Mouse (Mus musculus) neural tube, embryonic 14.5 days (tissue): Measurements from ENCODE around the gene Dst. TPM values are rescaled to one million over a fixed set of nuclear protein-coding genes. Genes with fewer than 3 reads are reported as not detected.

ENCODE experiments used
- ATAC-seq: fragments of 200-750 bp; cut with Nextera tagmentation; 2 replicates; pipeline ENCODE4 v1.8.0; 2017; ENCODE audit warnings: low read depth, mild to moderate bottlenecking, moderate TSS enrichment, moderate library complexity
- H3K27ac ChIP-seq: fragments of 300-500 bp; sonication (generic); 2 replicates; pipeline ENCODE4 v1.5.1; 2014; ENCODE audit warnings: low read depth, mild to moderate bottlenecking, control low read depth, low read length, moderate library complexity, mixed read lengths
- H3K27me3 ChIP-seq: fragments of 300-500 bp; sonication (generic); 2 replicates; pipeline ENCODE4 v1.6.1; 2014; ENCODE audit warnings: low read length; ENCODE audit not compliant: control insufficient read depth, insufficient read depth
- H3K36me3 ChIP-seq: fragments of 300-500 bp; sonication (generic); 2 replicates; pipeline ENCODE4 v1.6.1; 2014; ENCODE audit warnings: low read length, mixed read lengths; ENCODE audit not compliant: control insufficient read depth, insufficient read depth
- H3K4me1 ChIP-seq: fragments of 300-500 bp; sonication (generic); 2 replicates; pipeline ENCODE4 v1.6.1; 2014; ENCODE audit warnings: low read length; ENCODE audit not compliant: control insufficient read depth, insufficient read depth
- H3K4me2 ChIP-seq: fragments of 300-500 bp; sonication (generic); 2 replicates; pipeline ENCODE4 v1.6.1; 2014; ENCODE audit warnings: mild to moderate bottlenecking, low read depth, low read length, control low read depth
- H3K4me3 ChIP-seq: fragments of 300-500 bp; sonication (generic); 2 replicates; pipeline ENCODE4 v1.5.1; 2014; ENCODE audit warnings: low read depth, low read length, control low read depth, mixed read lengths
- H3K9ac ChIP-seq: fragments of 300-500 bp; sonication (generic); replicated peaks from 2 replicates; pipeline ENCODE4 v1.6.1; 2014; ENCODE audit warnings: low read depth, mild to moderate bottlenecking, control low read depth, low read length, mixed read lengths
- H3K9me3 ChIP-seq: fragments of 300-500 bp; sonication (generic); 2 replicates; pipeline ENCODE4 v1.6.1; 2016; ENCODE audit warnings: low read length; ENCODE audit not compliant: control insufficient read depth
- WGBS: fragments of 180-500 bp; shearing (Covaris S2); extraction: QIAGEN DNeasy Blood & Tissue Kit; methylation state at CpG from one replicate; pipeline ENCODE4 v1.1.7; 2014; 5-methylcytosine and 5-hydroxymethylcytosine counted together
- polyA plus RNA-seq: library from polyadenylated mRNA; unstranded; fragments of >200 nt; fragmentation: Nextera tagmentation; extraction: Ambion mirVana; gene quantifications from 2 replicates; pipeline ENCODE4 v1.2.1, GENCODE M21; 2014

Gene Dst
- polyA plus RNA-seq, 1 experiment from 2014 or later = 66.8 TPM

DNA sequence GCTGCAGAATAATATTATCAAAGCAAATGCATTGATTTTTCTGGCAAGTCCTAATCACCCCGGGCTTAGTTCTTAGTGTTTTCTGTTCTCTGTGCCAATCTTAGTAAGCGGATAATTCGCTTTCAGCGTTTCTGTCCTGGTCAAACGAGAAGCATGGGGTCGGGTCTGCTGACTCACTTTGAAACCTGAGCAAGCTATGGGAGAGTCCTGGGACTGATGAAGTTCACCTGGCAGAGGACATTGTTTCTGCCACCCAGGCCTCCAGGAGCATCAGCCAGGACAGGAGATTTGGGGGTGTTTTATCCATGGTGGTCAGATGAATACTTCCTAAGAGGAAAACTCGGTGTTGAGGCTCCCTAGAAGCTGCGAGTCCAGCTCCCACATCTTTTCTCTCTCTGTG, 3.6 kb downstream of the Dst start:
- ATAC-seq = no peak
- Histone ChIP-seq H3K36me3 (no peaks in the 10 kb centered on the region), H3K4me1 (peaks cover 9% of the 10 kb centered on the region; the same call in 1 of the 2 replicates), H3K27ac (no peak overlapping the region), H3K4me2 (no peak overlapping the region), H3K27me3 (no peaks in the 10 kb centered on the region), H3K4me3 (no peak overlapping the region), H3K9ac (no peak overlapping the region), H3K9me3 (no peaks in the 10 kb centered on the region)
- WGBS = 86% methylated on average over 8 of the region's 8 CpGs

DNA sequence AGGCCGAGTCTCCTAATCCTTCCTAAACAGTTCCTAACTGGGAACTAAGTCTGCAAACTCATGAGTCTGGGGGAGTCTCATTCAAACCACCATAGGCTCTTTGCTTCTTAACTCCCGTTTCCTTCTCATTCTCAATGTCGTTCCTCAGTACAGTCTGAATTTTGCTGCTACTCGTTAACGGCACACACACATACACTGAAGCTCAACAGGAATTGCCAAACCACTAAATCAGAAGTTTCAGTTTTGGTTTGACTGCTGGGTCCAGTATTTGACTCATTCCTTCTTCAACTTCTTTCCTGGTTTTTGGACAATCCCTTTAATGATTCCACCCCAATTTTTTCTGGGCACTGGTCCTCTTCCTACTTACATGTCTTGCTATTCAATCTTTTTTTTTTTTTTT, 8.5 kb downstream of the Dst start:
- no peaks in the 10 kb centered on the region for H3K4me1 ChIP-seq
- WGBS = 99% methylated on average over 5 of the region's 5 CpGs
- no peaks in the 10 kb centered on the region for H3K27me3 ChIP-seq
- no peak overlapping the region for H3K4me3 ChIP-seq
- no peak overlapping the region for H3K9ac ChIP-seq
- H3K9me3 ChIP-seq = no peaks in the 10 kb centered on the region
- H3K27ac ChIP-seq = no peak overlapping the region
- H3K36me3 ChIP-seq = no peaks in the 10 kb centered on the region
- no peak overlapping the region for H3K4me2 ChIP-seq
- no peak for ATAC-seq

DNA sequence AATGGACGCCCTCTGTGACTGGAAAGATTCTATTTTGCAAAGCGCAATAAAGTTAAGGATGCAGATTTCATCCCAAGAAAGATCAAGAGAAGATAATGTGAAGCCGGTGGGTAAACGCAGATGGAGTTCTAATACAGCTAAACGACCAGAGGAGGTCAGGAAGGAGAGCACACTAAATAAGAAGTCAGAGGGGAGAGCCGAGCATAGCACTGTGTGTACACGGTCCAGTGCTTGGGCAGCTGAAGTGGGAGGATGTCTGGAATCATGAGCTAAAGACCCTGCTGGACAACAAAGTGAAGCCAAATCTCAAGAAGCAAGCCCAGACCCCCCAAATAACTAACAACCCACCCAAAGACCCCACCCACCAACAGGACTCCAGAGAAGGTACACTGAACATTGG, 14.9 kb downstream of the Dst start:
- no peak overlapping the region for H3K9ac ChIP-seq
- H3K4me3 ChIP-seq = no peak overlapping the region
- no peak for ATAC-seq
- H3K36me3 ChIP-seq = no peaks in the 10 kb centered on the region
- no peaks in the 10 kb centered on the region for H3K4me1 ChIP-seq
- no peak overlapping the region for H3K4me2 ChIP-seq
- 82% methylated on average over 7 of the region's 7 CpGs for WGBS
- no peaks in the 10 kb centered on the region for H3K27me3 ChIP-seq
- no peak overlapping the region for H3K27ac ChIP-seq
- no peaks in the 10 kb centered on the region for H3K9me3 ChIP-seq

DNA sequence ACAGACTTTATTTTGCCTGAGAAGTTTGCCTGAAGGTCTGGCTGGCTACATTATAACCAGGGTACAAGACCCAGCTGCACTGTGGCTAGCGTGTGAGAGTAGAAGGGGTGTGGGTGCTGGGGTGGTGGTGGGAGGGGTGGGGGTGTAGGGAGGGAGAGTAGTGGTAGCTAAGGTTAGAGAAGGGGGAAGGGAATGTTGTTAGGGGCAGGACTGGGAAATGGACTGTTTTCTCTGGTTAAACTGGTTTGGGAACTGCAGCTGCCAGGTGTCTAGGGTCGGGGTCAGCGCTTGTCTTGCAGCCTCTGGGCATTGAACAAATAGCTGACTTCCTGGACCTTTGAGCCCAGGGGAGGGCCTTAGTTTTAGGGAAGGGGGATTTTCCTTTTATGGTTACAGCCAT, 17.3 kb downstream of the Dst start:
- no peaks in the 10 kb centered on the region for H3K36me3 ChIP-seq
- no peak overlapping the region for H3K4me3 ChIP-seq
- no peak overlapping the region for H3K9ac ChIP-seq
- ATAC-seq = no peak
- no peaks in the 10 kb centered on the region for H3K27me3 ChIP-seq
- H3K4me1 ChIP-seq = no peaks in the 10 kb centered on the region
- H3K4me2 ChIP-seq = no peak overlapping the region
- WGBS = 83% methylated on average over 3 of the region's 3 CpGs
- H3K27ac ChIP-seq = no peak overlapping the region
- no peaks in the 10 kb centered on the region for H3K9me3 ChIP-seq

DNA sequence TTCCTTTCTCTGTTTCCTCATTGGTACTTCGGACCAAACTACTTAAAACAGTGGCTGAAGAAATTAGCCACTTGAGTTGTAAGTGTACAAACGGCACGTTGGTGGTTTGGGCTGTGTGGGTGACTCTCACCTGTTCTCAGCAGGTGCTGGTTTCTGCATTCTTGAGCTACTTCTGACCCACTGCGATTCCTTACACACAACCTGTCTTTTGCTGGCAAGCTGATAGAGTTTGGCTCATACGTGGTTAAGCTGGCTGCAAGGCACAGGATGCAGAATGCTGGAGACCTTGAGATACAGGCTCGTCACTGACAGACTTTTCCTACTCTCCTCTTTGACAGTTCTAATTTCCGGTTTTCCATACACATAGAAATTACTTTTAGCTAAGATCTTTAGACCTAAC, 19.4 kb downstream of the Dst start:
- no peaks in the 10 kb centered on the region for H3K4me1 ChIP-seq
- no peak overlapping the region for H3K4me2 ChIP-seq
- no peak overlapping the region for H3K4me3 ChIP-seq
- H3K27me3 ChIP-seq = no peaks in the 10 kb centered on the region
- 98% methylated on average over 7 of the region's 7 CpGs for WGBS
- H3K9ac ChIP-seq = no peak overlapping the region
- no peak for ATAC-seq
- no peaks in the 10 kb centered on the region for H3K9me3 ChIP-seq
- no peak overlapping the region for H3K27ac ChIP-seq
- no peaks in the 10 kb centered on the region for H3K36me3 ChIP-seq

DNA sequence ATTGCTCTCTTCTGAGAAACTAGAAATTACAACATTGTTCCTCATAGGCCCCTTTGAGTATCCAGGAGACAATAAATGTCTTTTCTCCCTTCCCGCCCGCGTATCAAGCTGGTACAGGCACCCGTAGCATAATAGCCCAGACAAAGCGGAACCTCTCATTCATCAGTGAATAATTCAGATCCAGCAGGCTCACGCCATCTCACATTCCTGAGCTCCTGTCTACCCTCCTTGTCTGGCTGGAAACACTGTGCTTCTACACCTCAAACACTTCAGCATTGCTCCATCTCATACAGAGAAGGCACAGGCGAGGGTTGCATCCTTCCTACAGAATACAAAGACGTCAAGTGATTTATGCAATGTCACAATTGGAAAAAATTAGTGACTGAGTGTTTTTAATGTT, 23.8 kb downstream of the Dst start:
- ATAC-seq = no peak

DNA sequence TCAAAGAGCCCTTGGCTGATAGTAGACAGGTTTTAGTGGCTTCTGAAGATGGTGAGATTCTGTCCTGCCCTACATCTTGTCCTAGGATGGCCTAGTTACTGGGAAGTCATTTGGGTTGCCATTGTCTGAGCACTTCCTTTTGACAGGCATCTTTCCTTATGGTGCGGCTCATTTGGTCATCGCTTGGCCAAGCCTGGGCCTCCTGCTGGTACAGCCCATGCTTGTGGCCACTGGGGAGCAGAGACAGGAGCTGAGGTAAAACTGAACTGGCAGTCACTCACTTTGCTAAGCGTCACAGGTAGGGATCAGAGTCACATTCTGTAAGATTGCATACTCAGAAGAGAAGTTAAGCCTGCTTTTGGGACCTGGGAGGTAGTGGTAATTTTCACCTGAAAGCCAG, 24.2 kb downstream of the Dst start:
- Histone ChIP-seq H3K9me3 (no peaks in the 10 kb centered on the region), H3K4me2 (no peak overlapping the region), H3K27ac (no peak overlapping the region), H3K9ac (no peak overlapping the region), H3K27me3 (no peaks in the 10 kb centered on the region), H3K36me3 (no peaks in the 10 kb centered on the region), H3K4me3 (no peak overlapping the region), H3K4me1 (no peaks in the 10 kb centered on the region)
- ATAC-seq = no peak
- 86% methylated on average over 3 of the region's 3 CpGs for WGBS

More for the DNA sequence above, 23.8 kb downstream of the Dst start:
- Histone ChIP-seq H3K9me3 (no peaks in the 10 kb centered on the region), H3K4me2 (no peak overlapping the region), H3K27me3 (no peaks in the 10 kb centered on the region), H3K27ac (no peak overlapping the region), H3K36me3 (no peaks in the 10 kb centered on the region), H3K9ac (no peak overlapping the region), H3K4me1 (no peaks in the 10 kb centered on the region), H3K4me3 (no peak overlapping the region)
- 46% methylated on average over 8 of the region's 8 CpGs for WGBS

DNA sequence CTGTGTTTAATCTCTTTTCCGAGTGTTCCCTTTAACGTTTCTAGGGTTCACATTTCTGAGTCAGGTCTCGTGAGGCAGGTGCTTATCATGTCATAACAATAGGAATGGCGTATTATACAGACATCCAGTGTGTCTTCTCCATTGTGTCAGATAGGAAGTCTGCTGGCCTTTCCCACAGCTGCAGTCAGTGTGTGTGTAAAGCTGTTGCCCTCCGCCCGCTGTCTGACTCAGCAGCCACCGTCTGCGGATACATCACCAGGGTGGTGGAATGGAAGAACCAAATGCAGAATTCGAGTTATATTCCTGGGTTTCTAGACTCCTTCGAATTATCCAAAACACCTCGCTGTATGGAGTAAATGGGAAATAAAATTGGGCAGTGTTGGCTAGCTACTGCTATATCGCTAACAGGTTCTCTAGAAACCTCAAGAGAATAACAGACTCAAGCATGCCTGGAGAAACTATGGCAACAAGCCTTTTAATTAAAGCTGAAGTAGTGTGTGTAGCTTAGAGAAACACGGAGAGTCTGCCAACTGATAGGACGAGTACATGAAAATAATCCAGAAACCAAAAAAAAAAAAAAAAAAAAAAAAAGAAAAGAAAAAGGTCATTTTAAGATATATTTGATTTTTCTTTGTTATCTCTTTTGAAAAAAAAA, 24.9 kb downstream of the Dst start:
- no peak overlapping the region for H3K27ac ChIP-seq
- H3K9me3 ChIP-seq = no peaks in the 10 kb centered on the region
- H3K4me3 ChIP-seq = no peak overlapping the region
- H3K4me2 ChIP-seq = no peak overlapping the region
- H3K9ac ChIP-seq = no peak overlapping the region
- H3K27me3 ChIP-seq = no peaks in the 10 kb centered on the region
- H3K36me3 ChIP-seq = no peaks in the 10 kb centered on the region
- no peaks in the 10 kb centered on the region for H3K4me1 ChIP-seq
- no peak; the same call in 1 of the 2 replicates for ATAC-seq
- WGBS = 70% methylated on average over 14 of the region's 14 CpGs

DNA sequence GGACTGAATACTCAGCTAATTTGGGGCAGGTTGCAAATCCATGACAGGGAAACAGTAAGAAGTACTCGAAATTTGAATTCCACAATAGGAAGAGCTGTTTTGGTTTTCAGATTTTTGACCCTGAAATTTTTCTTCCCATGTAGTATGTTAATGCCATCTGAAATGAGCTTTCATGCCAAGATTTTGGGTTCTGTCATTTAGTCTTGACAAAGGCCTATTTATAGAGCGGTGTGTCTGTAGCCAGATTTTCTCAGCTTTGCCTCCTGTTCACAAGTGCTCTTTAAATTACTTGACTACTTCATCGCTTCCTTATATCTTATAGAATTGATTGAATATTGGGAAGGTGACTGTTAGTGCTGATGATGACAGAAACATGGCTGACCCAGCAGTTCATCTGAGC, 27.9 kb downstream of the Dst start:
- ATAC-seq = no peak
- 91% methylated on average over 3 of the region's 3 CpGs for WGBS

More for the DNA sequence above, 27.9 kb downstream of the Dst start:
- Histone ChIP-seq H3K9me3 (no peaks in the 10 kb centered on the region), H3K36me3 (no peaks in the 10 kb centered on the region), H3K9ac (no peak overlapping the region), H3K4me2 (no peak overlapping the region), H3K27me3 (no peaks in the 10 kb centered on the region), H3K4me1 (no peaks in the 10 kb centered on the region), H3K4me3 (no peak overlapping the region), H3K27ac (no peak overlapping the region)
